Mouse (Mus musculus): ENCODE results near the gene Cdk9. TPM values are rescaled to one million over a fixed set of nuclear protein-coding genes. Genes with fewer than 3 reads are reported as not detected.

Cdk9 gene
- total RNA-seq, 2 experiments from 2014 or later, result 54.3 to 89.5 TPM

DNA sequence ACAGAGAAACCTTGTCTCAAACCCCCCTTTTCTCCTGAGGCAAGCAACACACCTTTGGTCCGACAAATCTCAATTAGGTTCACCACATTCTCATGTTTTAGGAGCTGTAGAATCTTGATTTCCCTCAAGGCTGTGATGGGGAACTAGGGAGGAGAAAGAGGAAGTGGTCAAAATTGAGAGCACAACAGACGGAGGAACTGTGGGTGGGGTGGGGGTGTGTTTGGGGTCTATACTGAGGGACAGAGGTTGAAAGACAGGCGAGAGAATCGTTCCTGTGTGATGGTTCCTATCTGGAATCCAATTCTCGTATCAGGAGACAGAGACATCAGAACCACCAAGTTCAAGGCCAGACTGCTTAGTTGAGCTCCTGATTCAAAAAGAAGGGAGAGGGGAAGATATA, 2.5 kb downstream of the Cdk9 start:
- ATAC-seq (replicated peaks; ENCODE audit: poor library complexity, severe bottlenecking), result peak; percentile 19; the same call in 1 of the 2 replicates

DNA sequence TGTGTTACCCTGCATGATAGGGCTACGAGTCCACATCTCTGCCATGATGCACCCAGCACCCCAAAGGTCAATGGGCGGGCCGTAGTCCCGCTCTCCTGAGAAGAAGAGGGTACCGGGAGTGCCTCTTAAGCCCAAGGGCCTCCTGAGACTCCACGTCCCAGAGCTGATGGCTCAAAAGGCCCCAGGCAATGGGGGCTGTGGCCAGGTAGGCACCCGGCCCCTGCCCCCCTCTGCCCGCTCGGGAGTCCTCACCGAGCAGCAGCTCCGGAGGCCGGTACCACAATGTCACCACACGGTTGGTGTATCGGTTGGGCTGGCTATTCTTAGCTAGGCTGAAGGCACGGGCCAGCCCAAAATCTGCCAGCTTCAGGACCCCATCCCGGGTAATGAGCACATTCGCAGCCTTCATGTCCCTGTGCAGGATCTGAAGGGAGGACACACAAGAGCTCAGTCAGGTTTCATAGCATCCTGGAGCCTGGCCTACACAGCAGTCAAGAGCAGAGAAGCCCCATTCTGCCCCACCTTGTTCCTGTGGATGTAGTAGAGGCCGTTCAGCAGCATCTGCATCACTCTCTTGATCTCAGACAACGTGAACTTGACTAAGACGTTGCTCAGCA, 3.2 kb downstream of the Cdk9 start:
- ATAC-seq (replicated peaks; ENCODE audit: poor library complexity, severe bottlenecking), result no peak

DNA sequence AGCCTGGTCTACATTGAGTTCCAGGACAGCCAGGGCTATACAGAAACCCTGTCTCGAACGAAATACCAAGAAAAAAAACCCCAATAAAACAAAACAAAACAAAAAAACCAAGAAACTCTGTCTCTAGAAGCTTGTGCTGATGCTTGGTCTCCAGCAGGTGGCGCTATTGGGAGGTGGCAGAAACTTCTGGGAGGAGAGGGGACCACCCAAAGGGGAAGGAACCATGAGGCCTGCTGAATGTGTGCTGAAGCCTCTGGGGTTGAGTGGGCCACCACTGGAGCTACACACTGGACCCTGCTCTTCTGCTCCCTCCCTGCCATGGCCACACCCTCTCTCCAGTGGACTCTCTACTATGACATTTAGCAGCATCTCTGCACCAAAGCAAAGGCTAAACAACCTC, 4.2 kb downstream of the Cdk9 start:
- ATAC-seq (replicated peaks; ENCODE audit: poor library complexity, severe bottlenecking), result peak; percentile 35

DNA sequence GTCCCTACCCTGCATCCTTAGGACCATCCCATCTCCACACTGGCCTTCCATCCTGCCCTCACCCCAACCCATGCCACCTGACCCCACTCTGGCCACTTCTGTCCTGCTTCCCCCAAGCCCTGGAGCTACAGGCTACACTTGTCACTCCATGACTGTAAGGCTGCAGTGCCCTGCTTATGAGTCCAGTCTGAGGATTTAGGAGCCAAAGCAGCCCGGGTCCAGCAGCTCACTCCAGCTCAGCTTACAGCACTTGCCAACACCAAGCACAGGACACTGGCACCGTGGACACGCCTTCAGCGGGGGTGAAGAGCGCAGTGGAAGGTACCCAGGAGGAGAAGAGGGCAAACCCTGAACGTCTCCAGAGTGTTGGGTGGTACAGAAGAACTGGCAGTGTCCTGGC, 5.9 kb downstream of the Cdk9 start:
- no peak for ATAC-seq (replicated peaks; ENCODE audit: poor library complexity, severe bottlenecking)

DNA sequence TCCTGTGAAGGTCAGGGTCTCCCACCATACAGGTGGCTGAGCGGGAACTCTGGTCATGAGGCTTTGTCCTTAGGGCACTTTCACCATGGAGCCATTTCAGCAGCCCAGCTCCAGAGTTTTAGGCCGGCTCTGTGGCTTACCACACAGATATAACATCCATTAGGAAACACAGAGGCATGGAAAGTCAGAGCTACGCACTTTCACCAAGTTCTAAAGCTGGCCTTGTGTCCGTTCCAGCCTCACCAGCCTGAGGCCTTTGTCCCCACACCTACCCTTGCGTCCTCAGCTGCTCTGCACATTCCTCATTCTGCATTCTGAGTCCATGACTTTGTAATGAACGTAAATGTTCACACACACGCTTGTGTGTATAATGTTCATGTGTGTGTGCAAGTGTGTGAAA, 7.9 kb downstream of the Cdk9 start:
- no peak for ATAC-seq (replicated peaks; ENCODE audit: poor library complexity, severe bottlenecking)

DNA sequence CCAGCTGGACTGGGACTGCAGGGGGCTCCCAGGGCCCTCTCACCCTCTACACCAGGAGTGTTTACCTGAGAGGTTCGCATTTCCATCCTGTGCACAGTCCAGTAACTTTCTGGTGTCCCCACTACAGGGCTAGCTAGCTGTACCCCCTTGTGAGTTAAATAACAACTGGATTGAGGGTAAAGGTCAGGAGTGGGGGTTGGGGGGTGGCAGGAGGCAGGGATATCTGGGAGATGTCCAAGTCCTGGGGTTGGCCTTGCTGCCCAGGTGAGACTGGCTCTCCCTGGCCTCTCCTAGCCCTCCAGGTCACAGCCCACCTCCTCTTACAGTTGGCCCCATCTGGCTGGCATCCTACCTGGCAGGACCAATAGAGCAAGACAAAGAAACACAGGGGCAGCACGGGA, 8.9 kb downstream of the Cdk9 start, which contains the start of gene Fpgs:
TSS of gene Fpgs (minus strand) at position 125 of the 401 bp plus-strand sequence.
- ATAC-seq (replicated peaks; ENCODE audit: poor library complexity, severe bottlenecking), result no peak

DNA sequence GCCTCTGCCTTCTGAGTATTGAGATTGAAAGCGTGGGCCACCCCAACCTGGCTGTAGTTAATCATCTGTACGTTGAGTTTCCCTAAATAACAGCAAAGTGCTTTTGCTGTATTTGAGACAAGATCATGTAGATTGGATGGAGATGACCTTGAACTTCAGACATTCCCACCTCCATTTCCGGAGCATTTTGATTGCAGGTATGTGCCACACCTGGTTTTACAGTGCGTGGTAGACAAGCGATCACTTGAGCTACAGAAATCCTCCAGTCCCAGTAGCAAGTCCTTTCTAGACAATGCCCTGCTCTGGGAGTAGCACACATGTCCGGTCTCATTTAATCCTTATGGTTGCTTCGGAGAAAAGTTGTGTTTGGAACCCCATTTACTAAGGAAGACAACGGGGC, 9.8 kb downstream of the Cdk9 start:
- no peak for ATAC-seq (replicated peaks; ENCODE audit: poor library complexity, severe bottlenecking)

DNA sequence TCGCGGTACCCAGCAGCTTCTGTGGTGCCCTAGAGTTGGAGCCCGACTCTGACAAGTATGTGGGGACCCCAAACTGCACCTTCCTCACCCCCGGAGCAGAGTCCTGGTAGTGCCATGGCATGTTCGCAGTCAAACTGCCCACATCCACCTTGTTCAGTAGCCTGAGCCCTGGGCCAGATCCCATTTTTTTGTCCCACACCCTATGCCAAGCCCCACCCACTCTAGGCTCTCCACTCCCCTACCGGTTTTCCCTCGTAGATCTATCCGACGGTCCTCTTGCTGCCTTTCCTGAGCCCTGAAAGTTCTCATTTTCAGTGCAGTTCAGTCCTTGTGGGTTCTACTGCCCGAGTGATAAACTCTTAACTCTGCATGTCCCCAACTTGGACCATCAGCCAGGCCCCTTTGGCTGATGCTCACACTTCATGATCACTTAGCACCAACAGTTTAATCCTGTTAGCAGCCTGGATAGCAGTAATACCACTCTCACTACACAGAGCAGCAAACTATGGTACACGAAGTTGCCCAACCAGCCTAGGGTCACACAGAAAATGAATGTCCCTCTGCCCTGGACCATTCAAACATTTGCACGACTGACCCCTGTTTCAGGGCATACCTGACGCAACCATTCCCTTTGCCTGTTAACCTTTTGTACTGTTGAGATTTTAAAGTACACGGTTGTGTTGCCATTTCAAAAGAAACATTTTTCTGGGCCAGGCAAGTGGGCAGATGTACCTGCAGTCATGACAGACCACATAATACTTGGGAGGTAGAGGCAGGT, 11.7 kb downstream of the Cdk9 start:
- no peak for ATAC-seq (replicated peaks; ENCODE audit: poor library complexity, severe bottlenecking)

DNA sequence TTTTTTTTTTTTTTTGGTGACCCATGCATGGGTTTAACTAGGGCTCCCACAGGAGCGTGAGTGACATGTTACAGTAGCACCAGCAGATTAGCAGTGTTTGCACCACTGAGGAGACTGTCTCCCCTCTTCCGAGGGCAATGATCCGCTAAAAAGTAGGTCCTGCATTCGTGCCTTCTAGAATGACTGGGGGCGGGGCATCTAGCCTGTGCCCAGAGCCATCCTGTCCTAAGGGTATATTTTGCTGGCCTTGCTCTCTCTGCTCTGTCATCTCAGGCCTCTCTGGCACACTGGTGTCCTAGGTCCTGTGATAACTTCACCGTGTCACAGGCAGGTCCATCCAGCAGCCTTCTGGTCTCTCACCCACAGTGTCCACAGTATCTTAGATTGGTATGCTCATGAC, 13.2 kb downstream of the Cdk9 start:
- ATAC-seq (replicated peaks; ENCODE audit: poor library complexity, severe bottlenecking), result no peak

DNA sequence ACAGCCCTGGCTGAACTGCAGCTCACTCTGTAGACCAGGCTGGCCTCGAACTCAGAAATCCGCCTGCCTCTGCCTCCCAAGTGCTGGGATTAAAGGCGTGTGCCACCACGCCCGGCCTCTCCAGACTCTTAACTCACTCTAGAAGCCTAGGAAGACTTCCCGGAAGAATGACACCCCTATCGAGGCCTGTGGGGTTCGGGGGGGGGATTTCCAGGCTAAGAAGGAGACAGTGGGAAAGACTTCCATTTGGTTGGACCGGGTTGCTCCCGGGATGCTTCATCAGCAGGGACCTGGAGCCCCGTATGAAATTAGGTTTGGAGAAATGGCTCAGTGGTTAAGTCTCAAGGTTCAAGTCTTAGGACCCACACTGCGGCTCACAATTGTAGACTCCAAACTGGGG, 18.2 kb downstream of the Cdk9 start:
- no peak for ATAC-seq (replicated peaks; ENCODE audit: poor library complexity, severe bottlenecking)

DNA sequence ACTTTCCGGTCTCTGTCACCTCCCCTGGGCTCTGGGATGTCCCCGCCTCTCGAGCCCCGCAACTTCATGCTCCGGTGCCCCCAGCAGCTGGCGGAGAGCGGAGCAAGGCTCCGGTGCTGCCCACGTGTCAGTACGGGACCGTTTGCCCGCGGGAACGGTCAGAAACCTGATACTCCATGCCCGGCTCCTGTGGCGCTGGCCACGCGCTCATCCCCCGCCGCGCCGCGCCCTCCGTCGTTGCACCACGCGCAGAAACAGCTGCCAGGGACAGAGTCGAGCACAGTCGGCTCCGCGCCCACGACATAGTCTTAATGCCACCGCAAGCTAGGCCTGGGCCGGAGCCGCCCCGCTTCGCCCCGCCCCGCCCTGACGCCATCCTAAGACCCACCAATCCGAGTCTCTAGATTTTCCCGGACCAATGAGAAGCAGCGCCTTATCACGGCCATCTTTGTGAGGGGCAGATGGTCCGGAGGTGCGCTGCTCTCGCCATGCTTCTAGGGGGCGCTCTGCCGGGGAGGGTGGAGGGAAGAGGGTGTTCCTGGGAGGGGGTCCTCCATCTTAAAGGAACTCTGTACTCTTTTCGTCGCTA, 19.0 kb downstream of the Cdk9 start:
- peak; percentile 93 for ATAC-seq (replicated peaks; ENCODE audit: poor library complexity, severe bottlenecking)

DNA sequence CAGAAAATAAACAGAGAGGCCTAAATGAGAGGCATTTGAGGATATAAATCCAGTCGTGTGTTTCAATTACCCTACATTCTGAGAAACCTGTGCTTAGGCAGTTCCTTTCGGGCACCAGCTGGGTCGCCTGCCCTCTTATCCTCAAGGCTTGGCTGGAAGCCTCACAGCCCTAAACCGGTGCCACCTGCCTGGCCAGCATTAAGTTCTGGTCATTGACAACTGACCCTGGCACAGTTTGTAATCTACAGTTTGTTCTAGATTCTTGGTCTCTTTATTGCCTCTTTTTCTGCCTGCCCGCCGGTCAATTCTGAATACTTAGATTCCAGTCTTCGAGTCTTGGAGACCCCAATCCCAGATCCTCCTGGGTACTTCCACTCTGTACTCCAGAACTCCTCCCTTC, 19.6 kb downstream of the Cdk9 start:
- no peak for ATAC-seq (replicated peaks; ENCODE audit: poor library complexity, severe bottlenecking)

DNA sequence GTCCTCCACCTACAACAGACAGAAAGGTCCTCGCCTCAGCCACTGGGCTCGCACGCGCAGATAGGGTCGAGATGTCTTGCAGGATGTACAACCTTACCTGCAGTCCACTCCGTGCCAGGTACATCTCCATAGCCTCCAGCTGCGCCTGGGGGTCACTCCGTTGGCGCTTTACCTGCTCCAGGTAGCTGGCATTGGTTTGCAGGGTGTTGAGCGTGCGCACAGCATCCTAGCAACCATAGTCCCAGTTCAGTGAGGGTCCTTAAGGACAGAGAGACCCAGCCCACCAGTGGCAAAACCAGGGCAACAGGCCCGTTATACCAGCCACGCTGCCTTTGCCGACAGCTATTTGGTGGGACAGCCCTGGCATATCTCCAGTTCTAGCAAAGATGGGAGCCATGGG, 20.4 kb downstream of the Cdk9 start:
- no peak for ATAC-seq (replicated peaks; ENCODE audit: poor library complexity, severe bottlenecking)

DNA sequence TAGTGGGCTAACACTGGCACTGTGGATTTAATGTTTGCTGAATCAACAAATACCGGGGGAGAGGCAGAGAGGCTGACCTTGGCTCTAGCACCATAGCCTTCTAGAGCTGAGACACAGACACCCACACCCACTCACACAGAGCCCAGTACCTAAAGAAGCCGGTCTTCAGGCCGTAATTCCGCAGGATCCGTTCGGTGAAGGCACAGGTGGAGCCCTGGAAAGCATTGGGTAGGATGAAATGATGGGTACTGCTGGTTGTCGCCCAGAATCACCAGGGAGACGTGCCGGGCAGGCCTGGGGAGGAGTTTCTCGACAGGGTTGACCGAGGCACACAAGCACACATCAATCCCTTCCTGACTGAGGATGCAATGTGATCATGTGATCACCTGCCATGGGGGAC, 21.8 kb downstream of the Cdk9 start:
- no peak for ATAC-seq (replicated peaks; ENCODE audit: poor library complexity, severe bottlenecking)

DNA sequence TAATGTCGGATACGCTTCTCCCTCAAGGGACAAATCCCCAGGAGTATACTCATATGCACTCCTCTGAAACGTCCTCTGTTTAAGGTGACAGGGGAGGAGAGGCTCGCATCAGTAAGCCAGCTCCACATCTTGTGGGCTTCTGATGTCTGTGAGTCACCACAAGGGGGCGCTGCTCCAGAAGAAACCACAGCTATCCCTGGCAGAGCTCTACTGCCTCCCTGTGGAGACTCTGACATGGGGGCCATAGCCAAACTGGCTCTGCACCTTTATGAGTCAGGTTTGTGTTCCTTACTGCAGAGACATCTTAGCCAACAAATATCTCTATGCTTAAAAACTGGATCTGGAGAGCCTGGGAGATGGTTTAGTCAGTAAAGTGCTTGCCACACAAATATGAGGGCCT, 23.5 kb downstream of the Cdk9 start:
- ATAC-seq (replicated peaks; ENCODE audit: poor library complexity, severe bottlenecking), result peak; percentile 63

DNA sequence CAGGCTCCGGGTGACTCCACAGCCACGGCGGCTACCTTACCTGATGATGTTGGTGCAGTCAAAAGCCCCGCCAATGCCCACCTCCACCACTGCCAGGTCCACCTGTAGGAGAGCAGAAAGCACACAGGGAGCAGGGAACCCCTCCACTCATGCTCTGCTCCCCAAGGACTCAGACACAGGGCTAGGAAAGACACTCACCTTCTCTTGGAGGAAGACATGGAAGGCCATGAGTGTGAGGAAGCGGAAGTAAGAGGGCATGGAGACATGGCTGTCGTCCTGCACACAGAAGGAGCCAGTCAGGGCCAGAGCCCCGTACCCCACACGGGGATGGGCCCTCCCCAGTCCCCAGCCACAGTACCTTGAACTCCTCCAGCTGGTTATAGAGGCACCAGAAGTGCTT, 25.3 kb downstream of the Cdk9 start:
- ATAC-seq (replicated peaks; ENCODE audit: poor library complexity, severe bottlenecking), result no peak

DNA sequence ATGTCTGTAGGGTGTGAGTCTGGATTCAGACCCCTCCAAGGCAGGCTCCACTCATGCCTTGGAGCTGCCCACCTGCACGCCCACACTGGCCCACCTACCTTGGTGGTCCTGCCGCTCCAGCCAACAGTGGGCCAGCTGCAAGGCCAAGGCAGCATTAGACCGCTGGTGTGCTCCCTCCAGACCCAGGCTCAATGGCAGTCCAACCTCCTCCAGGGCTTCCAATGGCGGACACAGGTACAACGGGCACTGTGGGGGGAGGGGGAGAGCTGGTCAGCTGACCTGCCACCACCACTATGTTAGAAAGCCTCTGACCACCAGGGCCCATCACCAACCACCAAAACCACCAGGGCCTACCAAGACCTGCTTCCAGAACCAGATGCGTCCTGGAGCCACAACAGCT, 26.2 kb downstream of the Cdk9 start:
- ATAC-seq (replicated peaks; ENCODE audit: poor library complexity, severe bottlenecking), result no peak

DNA sequence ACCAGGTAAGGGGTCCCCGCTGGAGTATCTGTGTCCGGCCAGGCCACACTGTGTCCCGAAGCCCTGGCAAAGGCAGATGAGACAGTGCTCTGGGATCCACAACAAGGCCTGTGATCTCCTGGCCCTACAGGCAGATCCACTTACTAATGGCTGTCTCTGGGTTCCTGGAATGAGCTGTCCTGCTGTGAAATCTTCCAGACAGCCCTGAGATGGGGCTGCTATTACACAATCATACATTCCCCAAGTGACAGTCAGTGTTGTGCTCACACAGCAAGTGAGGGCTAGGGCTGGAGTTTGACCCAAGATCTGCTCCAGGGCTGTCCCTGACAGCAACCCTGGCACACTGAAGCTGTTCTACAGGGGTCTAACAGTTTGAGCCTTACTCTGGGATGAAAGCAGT, 27.1 kb downstream of the Cdk9 start:
- no peak for ATAC-seq (replicated peaks; ENCODE audit: poor library complexity, severe bottlenecking)

DNA sequence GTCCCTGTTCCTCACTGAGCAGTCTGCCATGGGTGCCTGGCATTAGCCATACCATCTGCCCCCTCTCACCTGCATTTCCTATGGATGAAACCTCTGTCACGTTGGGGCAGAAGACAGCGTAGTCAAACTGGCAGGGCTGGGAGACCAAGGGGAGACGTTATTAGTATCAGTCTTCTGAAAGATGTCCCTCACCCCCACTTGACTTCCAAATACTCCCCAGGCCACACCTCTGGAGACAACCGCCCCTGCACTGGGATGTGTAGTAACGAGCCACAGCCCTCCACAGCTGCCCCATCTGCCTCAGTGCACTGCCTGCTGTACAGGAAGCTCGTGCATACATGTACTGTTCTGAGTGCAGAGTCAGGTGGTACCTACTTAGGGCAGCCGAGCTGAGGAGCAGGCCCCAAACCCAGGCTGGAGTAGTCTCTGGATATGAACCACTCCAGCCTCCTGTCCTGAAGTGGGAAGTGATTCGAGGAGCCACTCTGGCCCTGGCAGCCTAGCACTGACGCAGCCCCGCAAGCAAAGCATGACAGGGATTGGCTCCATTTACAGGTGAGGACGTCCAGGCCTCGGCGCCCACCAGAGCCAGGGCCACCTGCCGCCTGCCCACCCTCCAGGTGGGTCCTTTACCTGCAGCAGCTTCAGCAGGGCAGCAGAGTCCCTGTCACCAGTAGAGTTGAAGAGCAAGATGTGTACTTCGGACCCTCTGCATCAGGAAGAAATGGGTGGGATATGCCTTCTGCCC, 28.0 kb downstream of the Cdk9 start:
- no peak for ATAC-seq (replicated peaks; ENCODE audit: poor library complexity, severe bottlenecking)

DNA sequence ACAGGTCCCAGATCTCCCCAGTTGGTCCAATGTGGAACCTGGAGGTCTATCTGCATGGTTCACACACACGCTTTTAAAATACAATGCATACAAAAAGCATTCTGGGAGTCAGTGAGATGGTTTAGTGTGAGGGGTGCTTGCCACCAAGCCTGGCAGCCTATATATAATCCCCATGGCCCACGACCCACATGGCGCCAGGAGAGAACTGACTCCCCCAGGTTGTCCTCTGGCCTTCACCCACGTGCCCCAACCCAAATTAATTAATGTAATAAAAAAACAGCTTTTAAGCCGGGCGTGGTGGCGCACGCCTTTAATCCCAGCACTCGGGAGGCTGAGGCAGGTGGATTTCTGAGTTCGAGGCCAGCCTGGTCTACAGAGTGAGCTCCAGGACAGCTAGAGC, 29.2 kb downstream of the Cdk9 start:
- ATAC-seq (replicated peaks; ENCODE audit: poor library complexity, severe bottlenecking), result no peak
